Mouse (Mus musculus): ENCODE data around the gene Tat.

DNA sequence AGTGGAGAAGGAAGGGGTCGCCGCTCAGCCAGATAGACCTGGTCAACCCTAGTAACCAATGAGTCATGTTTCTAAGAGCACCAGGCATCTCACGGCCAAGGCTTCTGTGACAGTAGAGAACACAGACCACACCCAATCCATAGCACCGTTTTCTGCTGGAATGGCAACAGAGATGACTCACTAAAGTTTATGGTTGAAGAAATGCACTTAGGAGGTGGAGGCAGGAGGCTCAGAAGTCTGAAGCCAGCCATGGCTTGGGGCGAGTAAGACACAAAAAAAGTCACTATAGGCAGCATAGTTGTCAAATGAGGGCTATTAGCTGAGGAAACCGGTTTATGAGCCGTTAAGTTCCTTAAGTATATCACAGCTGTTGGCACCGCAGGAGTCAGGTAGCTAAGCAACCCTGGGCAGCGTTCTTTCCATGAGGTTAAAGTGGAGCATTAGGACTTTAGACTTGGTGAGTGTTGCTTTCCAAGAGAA lies 45.0 kb upstream of the Tat start:
- TF ChIP-seq CTCF (IDR thresholded peaks at IDR 0.05; ENCODE audit: borderline replicate concordance, control insufficient read depth, extremely low read depth, insufficient read depth, low read length, poor library complexity) = no peak
- TF ChIP-seq POLR2A (IDR thresholded peaks at IDR 0.05; ENCODE audit: control insufficient read depth, extremely low read depth, insufficient read depth, low read length, poor library complexity) = no peak

All from thymus, adult 2 months (tissue).